Mouse (Mus musculus) embryonic facial prominence, embryonic 12.5 days (tissue): ENCODE measurements at regions not wholly inside any gene's neighbourhood (a gene's known extent, or its start where the extent isn't known, plus 50 kb on each side); places are given as distances from the start of the nearest gene placed in this dataset.

Experiments
- ATAC-seq: fragments of 200-750 bp; cut with Nextera tagmentation; 2 replicates; pipeline ENCODE4 v1.8.0; 2017; ENCODE audit not compliant: insufficient number of reproducible peaks, insufficient read depth, low FRiP score, low TSS enrichment
- H3K27ac ChIP-seq: fragments of 300-500 bp; sonication (generic); 2 replicates; pipeline ENCODE4 v1.5.1; 2016; ENCODE audit warnings: mild to moderate bottlenecking
- H3K27me3 ChIP-seq: fragments of 300-500 bp; sonication (generic); 2 replicates; pipeline ENCODE4 v1.6.1; 2016; ENCODE audit warnings: mild to moderate bottlenecking, moderate library complexity
- H3K36me3 ChIP-seq: fragments of 300-500 bp; sonication (generic); 2 replicates; pipeline ENCODE4 v1.6.1; 2016; ENCODE audit warnings: mild to moderate bottlenecking
- H3K4me1 ChIP-seq: fragments of 300-500 bp; sonication (generic); 2 replicates; pipeline ENCODE4 v1.6.1; 2016
- H3K4me2 ChIP-seq: fragments of 300-500 bp; sonication (generic); replicated peaks from 2 replicates; pipeline ENCODE4 v1.6.1; 2016; ENCODE audit warnings: mild to moderate bottlenecking, moderate library complexity
- H3K4me3 ChIP-seq: fragments of 300-500 bp; sonication (generic); 2 replicates; pipeline ENCODE4 v1.5.1; 2016; ENCODE audit warnings: mild to moderate bottlenecking
- H3K9ac ChIP-seq: fragments of 300-500 bp; sonication (generic); 2 replicates; pipeline ENCODE4 v1.6.1; 2016; ENCODE audit warnings: mild to moderate bottlenecking, moderate library complexity
- H3K9me3 ChIP-seq: fragments of 300-500 bp; sonication (generic); 2 replicates; pipeline ENCODE4 v1.6.1; 2016; ENCODE audit warnings: mild to moderate bottlenecking, moderate library complexity
- WGBS: fragments of 180-500 bp; shearing (Covaris S2); methylation state at CpG from one replicate; pipeline ENCODE4 v1.1.7; 2016; 5-methylcytosine and 5-hydroxymethylcytosine counted together

GRCm38 (mm10) chr17:66262681-66263240 is 139.4 kb downstream of the Ddx11 start:
- Histone ChIP-seq H3K4me3 (no peak overlapping the region), H3K9ac (no peak overlapping the region), H3K27ac (no peak overlapping the region), H3K4me2 (no peak overlapping the region), H3K9me3 (no peaks in the 10 kb centered on the region), H3K36me3 (no peaks in the 10 kb centered on the region), H3K4me1 (no peaks in the 10 kb centered on the region), H3K27me3 (no peaks in the 10 kb centered on the region)
- ATAC-seq = no peak
- WGBS = 37% methylated on average over 4 of the region's 4 CpGs

- no peak overlapping the region for H3K4me3 ChIP-seq
- H3K9me3 ChIP-seq = no peaks in the 10 kb centered on the region
- H3K4me1 ChIP-seq = no peaks in the 10 kb centered on the region
- WGBS = 88% methylated on average over 4 of the region's 4 CpGs
- no peak for ATAC-seq
- no peaks in the 10 kb centered on the region for H3K27me3 ChIP-seq
- no peaks in the 10 kb centered on the region for H3K36me3 ChIP-seq
- H3K27ac ChIP-seq = no peak overlapping the region
- H3K4me2 ChIP-seq = no peak overlapping the region
- H3K9ac ChIP-seq = no peak overlapping the region
Measured at GRCm38 (mm10) chr17:66263405-66263804, 140.1 kb downstream of the Ddx11 start.

- no peak overlapping the region for H3K27ac ChIP-seq
- H3K4me3 ChIP-seq = no peak overlapping the region
- H3K4me1 ChIP-seq = peaks cover 6% of the 10 kb centered on the region; the same call in 1 of the 2 replicates
- H3K4me2 ChIP-seq = no peak overlapping the region
- H3K9me3 ChIP-seq = no peaks in the 10 kb centered on the region
- H3K27me3 ChIP-seq = no peaks in the 10 kb centered on the region
- H3K36me3 ChIP-seq = no peaks in the 10 kb centered on the region
- WGBS = 87% methylated on average over 5 of the region's 5 CpGs
- ATAC-seq = no peak
- H3K9ac ChIP-seq = no peak overlapping the region
Measured at GRCm38 (mm10) chr17:66266803-66267202, 143.5 kb downstream of the Ddx11 start.

GRCm38 (mm10) chr17:66267831-66268230 is 144.5 kb downstream of the Ddx11 start:
- ATAC-seq = no peak
- Histone ChIP-seq H3K27me3 (no peaks in the 10 kb centered on the region), H3K4me3 (no peak overlapping the region), H3K4me2 (no peak overlapping the region), H3K9me3 (no peaks in the 10 kb centered on the region), H3K9ac (no peak overlapping the region), H3K27ac (no peak overlapping the region), H3K4me1 (peaks cover 6% of the 10 kb centered on the region; the same call in 1 of the 2 replicates), H3K36me3 (no peaks in the 10 kb centered on the region)
- WGBS = 49% methylated on average over 6 of the region's 6 CpGs

GRCm38 (mm10) chr17:66269567-66269966 is 146.2 kb downstream of the Ddx11 start:
- ATAC-seq = no peak
- no peaks in the 10 kb centered on the region for H3K36me3 ChIP-seq
- no peaks in the 10 kb centered on the region for H3K27me3 ChIP-seq
- no peaks in the 10 kb centered on the region for H3K9me3 ChIP-seq
- WGBS = 68% methylated on average over 6 of the region's 6 CpGs
- peaks cover 6% of the 10 kb centered on the region; the same call in 1 of the 2 replicates for H3K4me1 ChIP-seq
- no peak overlapping the region for H3K9ac ChIP-seq
- no peak overlapping the region for H3K4me2 ChIP-seq
- no peak overlapping the region for H3K27ac ChIP-seq
- H3K4me3 ChIP-seq = no peak overlapping the region

GRCm38 (mm10) chr17:66271906-66272305 is 148.6 kb downstream of the Ddx11 start:
- 78% methylated on average over 7 of the region's 7 CpGs for WGBS
- no peaks in the 10 kb centered on the region for H3K27me3 ChIP-seq
- H3K4me1 ChIP-seq = peaks cover 10% of the 10 kb centered on the region; the same call in 1 of the 2 replicates
- H3K9me3 ChIP-seq = no peaks in the 10 kb centered on the region
- ATAC-seq = no peak
- no peak overlapping the region for H3K4me3 ChIP-seq
- no peak overlapping the region for H3K4me2 ChIP-seq
- no peaks in the 10 kb centered on the region for H3K36me3 ChIP-seq
- H3K27ac ChIP-seq = no peak overlapping the region
- no peak overlapping the region for H3K9ac ChIP-seq

- Histone ChIP-seq H3K4me1 (peaks cover 4% of the 10 kb centered on the region; the same call in 1 of the 2 replicates), H3K36me3 (no peaks in the 10 kb centered on the region), H3K27me3 (no peaks in the 10 kb centered on the region), H3K4me3 (no peak overlapping the region), H3K9ac (no peak overlapping the region), H3K27ac (no peak overlapping the region), H3K9me3 (no peaks in the 10 kb centered on the region), H3K4me2 (0 out of 2 replicates have a peak overlapping the region, but pooled peaks have one; percentile 2)
- 40% methylated on average over 13 of the region's 13 CpGs for WGBS
- ATAC-seq = peak; percentile 64; the same call in 1 of the 2 replicates
Measured at GRCm38 (mm10) chr17:66276778-66277177, 153.5 kb downstream of the Ddx11 start.

- WGBS = 83% methylated on average over 5 of the region's 5 CpGs
- no peak overlapping the region for H3K9ac ChIP-seq
- no peak for ATAC-seq
Measured at GRCm38 (mm10) chr17:66278037-66278436, 154.7 kb downstream of the Ddx11 start.

GRCm38 (mm10) chr17:66285295-66285694 is 162.0 kb downstream of the Ddx11 start:
- no peak for ATAC-seq
- H3K4me1 ChIP-seq = no peaks in the 10 kb centered on the region
- H3K9me3 ChIP-seq = no peaks in the 10 kb centered on the region
- H3K27me3 ChIP-seq = no peaks in the 10 kb centered on the region
- 89% methylated on average over 10 of the region's 10 CpGs for WGBS
- no peak overlapping the region for H3K4me3 ChIP-seq
- no peak overlapping the region for H3K9ac ChIP-seq
- no peak overlapping the region for H3K4me2 ChIP-seq
- no peak overlapping the region for H3K27ac ChIP-seq
- H3K36me3 ChIP-seq = no peaks in the 10 kb centered on the region

More at GRCm38 (mm10) chr17:66278037-66278436, 154.7 kb downstream of the Ddx11 start:
- Histone ChIP-seq H3K4me3 (no peak overlapping the region), H3K4me2 (no peak overlapping the region), H3K27me3 (no peaks in the 10 kb centered on the region), H3K9me3 (no peaks in the 10 kb centered on the region), H3K4me1 (peaks cover 4% of the 10 kb centered on the region; the same call in 1 of the 2 replicates), H3K36me3 (no peaks in the 10 kb centered on the region), H3K27ac (no peak overlapping the region)
